Mouse (Mus musculus) left cerebral cortex, postnatal 36 days (tissue): ENCODE data around the gene Rnf19b. TPM values are rescaled to one million over a fixed set of nuclear protein-coding genes. Genes with fewer than 3 reads are reported as not detected.
A peak's percentile ranks its signal among the peaks of the same experiment; 100 is the strongest.

Experiments used
- DNase-seq, 2 experiments: peaks; one replicate each; pipeline ENCODE4 v3.0.0; 2021 to 2022; ENCODE audit warnings: low spot score in 2 of 2, mixed read lengths in 1 of 2
- intact Hi-C: fragments of 180-260 bp; cut with DNase I; formaldehyde crosslinking; loops from one replicate; pipeline ENCODE4 v1.15.1; 2025
- total RNA-seq, 2 experiments: library from RNA; stranded (reverse); gene quantifications; 2 replicates each; pipeline ENCODE4 v1.2.3; 2021

Gene Rnf19b
- total RNA-seq, 2 experiments from 2014 or later, result 48.7 to 58.2 TPM

DNA sequence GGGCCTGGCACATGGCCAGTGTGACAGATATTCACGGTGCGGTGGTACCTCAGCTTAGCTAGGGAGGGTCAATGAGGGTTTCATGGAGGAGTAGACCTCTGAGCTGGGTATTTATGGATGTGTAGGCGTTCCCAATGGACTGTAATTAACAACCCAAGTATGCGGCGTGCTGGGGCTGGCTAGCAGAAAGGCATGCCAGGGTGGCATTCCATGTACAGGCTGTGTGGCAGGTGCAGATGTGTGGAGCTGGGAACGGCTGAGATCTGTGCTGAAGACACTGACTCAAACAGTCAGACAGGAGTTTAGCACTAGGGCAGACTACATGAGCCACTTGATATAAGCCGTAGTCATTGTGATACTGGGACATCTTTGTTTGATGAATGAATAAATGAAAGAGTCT lies 50.6 kb downstream of the Rnf19b start:
- intact Hi-C loops, result no loop called here

DNA sequence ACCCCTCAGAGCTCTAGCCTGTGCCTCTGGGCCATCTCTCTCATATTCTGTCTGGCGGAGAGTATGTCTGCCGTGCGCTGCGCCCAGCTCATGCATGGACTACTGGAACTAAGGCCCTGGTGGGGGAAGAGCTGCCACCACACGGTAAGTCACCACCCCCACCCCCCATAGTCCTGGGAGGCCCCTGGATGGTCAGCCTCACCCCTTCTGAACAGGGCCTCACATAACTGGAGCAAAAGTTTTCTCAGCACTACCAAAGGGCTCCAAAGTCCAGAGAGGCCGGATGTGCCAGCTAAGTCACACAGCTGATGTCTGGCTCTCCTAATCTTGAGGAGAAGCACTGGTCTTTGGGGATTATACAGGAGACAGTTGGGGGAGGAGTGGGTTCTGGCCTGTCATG lies 52.7 kb downstream of the Rnf19b start:
- intact Hi-C loops, result no loop called here
- DNase-seq, result no peak

More for the DNA sequence above, 50.6 kb downstream of the Rnf19b start:
- DNase-seq, result no peak

DNA sequence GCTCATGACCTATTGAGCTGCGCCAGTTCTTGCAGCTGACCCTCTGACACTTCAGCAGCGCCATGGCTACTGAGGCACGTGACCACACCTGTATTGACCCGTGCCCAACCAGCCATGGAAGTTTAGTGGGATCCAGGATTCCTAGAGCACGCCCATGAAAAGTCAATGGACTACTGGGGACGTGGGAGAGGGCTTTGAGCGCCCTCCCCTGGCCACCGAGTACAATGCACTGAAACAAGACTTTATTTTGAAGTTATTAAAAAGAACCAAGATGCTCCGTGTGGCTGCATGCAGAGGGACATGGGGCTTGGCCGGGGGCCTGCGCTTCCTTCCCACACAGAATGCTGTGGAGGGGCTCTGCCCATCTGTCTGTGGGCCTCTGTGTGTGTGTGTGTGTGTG lies 53.3 kb downstream of the Rnf19b start:
- no peak for DNase-seq
- intact Hi-C loops, result no loop called here

DNA sequence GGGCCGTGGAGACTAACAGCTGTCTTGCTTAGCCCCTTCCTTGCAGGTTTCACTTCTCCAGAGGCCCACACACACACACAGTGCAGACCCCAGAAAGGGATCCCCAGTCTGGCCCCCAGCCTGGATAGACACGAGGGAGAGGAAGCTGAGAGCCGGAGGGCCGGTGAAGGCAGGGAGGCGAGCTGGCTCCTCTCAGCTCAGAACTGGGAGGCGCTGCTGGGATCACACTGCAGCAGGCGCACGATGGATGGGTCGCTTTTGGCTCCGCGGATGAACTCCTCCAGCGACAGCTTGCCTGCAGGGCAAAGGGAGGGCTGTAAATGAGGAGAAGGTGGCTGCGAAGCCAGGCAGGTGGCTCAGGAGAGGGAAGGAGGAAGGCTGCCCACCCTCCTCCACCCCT lies 54.2 kb downstream of the Rnf19b start:
- DNase-seq, result no peak
- intact Hi-C loops, result no loop called here

DNA sequence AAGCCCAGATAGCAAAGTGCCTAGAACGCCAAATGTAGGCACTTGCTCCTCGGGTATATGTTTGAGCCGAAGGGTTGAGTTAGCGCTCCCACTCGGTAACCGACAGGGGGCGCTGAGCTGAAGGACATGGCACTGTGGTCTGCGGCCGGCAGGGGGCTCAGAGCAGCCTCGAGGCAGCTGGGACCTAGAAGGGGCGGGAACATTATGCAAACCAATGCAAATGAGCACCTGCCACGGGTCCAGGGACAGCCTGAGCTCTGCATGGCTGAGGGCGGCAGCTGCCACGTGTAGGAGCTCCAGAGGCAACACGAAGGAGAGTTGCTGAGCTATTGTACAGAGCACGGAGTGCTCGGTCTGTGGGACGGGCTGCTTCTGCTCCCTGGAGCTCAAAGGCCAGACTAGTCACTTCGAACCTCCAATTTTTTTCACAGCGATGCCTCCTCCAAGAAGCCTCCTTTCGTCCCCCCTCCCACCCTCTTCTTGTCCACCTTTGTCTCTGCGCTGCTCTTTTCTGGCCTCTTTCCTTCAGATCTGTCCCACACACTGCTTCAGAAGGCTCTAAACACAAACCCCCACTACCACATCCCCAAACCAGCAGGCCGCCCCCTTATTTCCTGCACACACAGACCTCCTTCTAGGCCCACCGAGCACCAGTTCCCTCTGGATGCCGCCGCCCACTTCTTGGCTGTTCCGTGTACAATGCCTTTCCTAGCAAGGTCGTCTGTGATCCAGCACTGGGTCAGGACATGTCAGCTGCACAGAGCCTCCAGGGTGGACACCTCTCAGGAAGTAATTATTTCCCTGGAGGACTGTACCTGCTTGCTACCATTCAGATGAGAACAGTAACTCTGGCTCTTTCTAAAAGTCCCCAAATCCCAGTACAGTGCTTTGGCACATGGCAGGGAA lies 55.3 kb downstream of the Rnf19b start:
- DNase-seq, result peak; percentile 86 to 89
- intact Hi-C loops, result no loop called here

GRCm38 (mm10) chr4:129116703-129117102 lies 58.6 kb downstream of the Rnf19b start:
- DNase-seq, result no peak
- intact Hi-C loops, result no loop called here

GRCm38 (mm10) chr4:129117720-129118510 lies 59.8 kb downstream of the Rnf19b start:
- intact Hi-C loops, result no loop called here

GRCm38 (mm10) chr4:129119708-129120107 lies 61.6 kb downstream of the Rnf19b start:
- intact Hi-C loops, result no loop called here
- DNase-seq, result peak in 1 of 2 experiments; percentile 55

More at GRCm38 (mm10) chr4:129117720-129118510, 59.8 kb downstream of the Rnf19b start:
- DNase-seq, result no peak

DNA sequence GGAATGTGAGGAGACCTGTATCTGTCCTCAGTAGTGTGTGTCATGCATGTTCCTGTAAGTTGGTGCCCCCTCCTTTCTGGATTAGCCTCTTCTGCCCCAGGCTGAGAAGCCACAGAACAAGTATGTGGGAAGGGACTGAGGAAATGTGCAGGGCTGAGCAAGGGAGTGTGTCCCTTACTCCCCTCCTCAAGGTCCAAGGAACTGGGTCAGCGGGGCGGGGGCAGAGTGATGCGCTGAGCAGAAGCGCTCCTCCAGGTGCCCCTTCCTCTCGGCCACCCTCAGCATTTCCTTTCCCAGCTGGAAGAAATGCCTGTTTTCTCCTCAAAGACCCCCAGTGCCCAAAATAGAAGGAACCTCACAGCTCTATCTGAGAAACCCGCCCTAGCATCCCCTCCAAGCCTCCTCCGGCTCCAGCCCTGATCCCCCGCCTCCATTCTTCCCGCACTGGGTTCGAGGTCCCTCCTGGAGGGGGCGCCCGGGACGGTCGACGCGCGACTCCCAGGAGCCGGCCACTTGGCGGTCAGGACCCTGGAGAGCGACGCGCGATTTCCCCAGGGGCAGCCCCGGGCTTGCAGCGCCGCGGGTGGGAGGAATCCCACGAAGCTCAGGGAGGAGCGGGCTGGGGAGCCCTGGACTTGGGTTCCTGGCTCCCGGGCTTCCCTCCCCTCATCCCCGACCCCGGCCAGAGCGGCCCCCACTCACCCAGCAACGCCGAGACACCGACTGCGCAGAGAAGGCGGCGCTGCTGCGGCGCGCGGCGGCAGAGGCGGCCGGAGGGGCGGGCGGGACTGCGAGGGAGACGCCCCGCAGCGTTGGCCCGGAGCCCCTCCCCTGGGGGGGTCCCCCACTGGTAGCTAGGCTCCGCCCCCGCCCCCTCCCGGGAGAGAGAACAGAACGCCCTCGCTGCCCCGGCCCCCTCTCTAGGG lies 62.7 kb downstream of the Rnf19b start:
- intact Hi-C loops, result no loop called here
- DNase-seq, result peak; percentile 13 to 76

- DNase-seq, result no peak
- intact Hi-C loops, result no loop called here
Measured at GRCm38 (mm10) chr4:129121569-129122086, 63.6 kb downstream of the Rnf19b start, which contains the start of gene Hpca. Gene Hpca (minus strand): TSS chr4:129122036.

GRCm38 (mm10) chr4:129122107-129122506 lies 64.0 kb downstream of the Rnf19b start:
- DNase-seq, result no peak
- intact Hi-C loops, result no loop called here

- DNase-seq, result no peak
- intact Hi-C loops, result no loop called here
Measured at GRCm38 (mm10) chr4:129122719-129123118, 64.6 kb downstream of the Rnf19b start.

DNA sequence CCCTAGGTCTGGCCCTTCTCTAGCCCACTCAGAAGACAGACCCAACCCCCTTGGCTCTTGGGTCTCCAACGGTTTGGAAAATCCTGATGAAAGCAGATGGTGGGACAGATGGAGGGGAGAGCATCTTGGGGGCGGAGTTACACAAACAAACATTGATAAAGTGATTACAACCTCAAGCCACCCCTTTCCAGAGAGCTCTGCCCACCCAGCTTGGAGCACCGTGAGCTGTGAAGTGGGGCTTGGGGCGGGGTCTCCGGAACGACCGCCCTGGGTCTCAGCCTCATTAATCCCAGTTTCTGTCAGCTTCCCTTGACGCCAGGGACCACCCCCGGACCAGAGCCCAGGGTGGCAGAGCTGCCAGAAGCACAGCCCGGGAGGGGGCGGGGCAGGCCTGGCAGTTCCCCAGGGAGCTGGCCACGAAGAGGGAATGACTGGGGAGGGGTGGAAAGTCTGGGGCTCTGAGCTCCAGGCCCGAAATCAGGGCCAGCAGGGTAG lies 66.6 kb downstream of the Rnf19b start:
- intact Hi-C loops, result no loop called here
- peak in 1 of 2 experiments; percentile 74 for DNase-seq

DNA sequence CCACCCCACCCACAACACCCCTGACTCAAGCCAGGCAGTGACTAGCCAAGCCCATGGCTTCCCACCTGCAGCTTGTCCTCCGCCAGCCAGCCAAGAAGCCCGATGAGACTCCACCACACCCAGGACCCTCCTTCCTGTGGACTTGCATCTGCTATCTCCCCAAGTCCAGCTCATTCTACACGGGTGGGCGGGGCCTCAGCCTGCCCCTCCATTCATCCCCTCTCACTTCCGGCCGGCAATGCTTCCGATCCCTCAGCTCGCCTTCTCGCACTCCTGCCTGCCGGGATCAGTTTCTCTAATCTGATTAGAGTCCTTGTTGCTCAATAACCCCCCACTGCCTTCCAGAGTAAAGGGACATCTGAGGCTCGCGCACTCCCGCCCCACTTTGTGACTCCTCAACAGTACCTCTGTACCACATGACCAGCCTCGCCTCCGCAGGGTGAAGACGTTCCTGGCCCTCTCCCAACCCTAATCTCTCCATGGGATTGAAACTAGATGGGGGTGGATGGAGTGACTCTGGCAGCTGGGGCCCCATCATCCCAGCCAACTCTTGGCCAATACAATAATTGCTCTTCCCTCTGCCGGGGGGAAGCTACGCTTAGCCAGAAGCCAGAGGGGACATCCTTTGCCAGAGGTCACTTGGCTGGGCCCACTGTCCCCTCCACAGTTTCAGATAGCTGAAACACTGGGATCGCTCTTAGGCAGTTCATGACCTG lies 67.8 kb downstream of the Rnf19b start:
- no peak for DNase-seq

GRCm38 (mm10) chr4:129128582-129129338 lies 70.7 kb downstream of the Rnf19b start:
- DNase-seq, result peak; percentile 62 to 66
- intact Hi-C loops, result no loop called here

More for the DNA sequence above, 67.8 kb downstream of the Rnf19b start:
- intact Hi-C loops, result no loop called here

DNA sequence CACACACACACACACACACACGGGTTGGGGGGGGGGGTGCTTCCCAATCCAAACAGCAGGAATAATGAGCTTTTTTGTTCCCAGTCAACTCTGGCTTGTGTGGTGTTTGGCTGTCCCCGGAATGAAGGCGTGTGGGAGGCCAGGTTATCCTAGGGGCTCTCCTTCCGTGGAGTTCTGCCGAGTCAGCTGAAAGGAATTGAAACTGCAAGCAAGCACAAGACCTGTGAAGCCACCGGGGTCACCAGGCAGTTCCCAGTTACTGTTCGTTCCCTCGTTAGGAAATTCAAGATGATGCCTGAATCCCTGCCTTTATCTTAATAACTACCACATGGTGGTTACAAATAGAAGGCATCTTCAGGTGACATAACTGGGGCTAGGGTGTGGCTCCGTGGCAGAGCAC lies 71.3 kb downstream of the Rnf19b start:
- intact Hi-C loops, result no loop called here
- DNase-seq, result no peak

DNA sequence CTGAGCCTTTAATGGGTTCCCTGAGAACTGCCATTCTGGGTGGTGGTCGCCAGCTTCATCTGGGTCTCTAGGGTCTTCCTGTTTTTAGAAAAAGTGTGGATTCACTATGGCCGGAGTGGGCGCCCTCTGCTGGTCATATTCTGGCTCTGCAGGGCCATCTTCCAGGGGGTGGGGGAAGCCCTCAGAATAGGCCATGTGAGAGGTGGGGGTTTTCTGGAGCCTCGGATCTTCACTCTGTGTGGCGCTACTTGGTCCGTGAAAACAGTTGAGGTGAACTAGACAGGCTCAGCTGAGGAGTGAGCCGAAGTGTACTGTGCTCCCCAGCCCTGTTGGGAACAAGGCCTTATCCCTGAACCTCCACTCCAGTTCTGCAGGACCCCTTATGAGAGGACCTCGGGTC lies 72.1 kb downstream of the Rnf19b start:
- intact Hi-C loops, result loop anchor here (10.0 kb wide), 1 partner anchor 325 kb away; no protein-coding TSS in a partner anchor
- DNase-seq, result no peak
